Mouse (Mus musculus): ENCODE results near the gene Tns3. TPM values are rescaled to one million over a fixed set of nuclear protein-coding genes. Genes with fewer than 3 reads are reported as not detected.

The Tns3 gene
- total and polyA plus RNA-seq, 3 experiments, result not detected

DNA sequence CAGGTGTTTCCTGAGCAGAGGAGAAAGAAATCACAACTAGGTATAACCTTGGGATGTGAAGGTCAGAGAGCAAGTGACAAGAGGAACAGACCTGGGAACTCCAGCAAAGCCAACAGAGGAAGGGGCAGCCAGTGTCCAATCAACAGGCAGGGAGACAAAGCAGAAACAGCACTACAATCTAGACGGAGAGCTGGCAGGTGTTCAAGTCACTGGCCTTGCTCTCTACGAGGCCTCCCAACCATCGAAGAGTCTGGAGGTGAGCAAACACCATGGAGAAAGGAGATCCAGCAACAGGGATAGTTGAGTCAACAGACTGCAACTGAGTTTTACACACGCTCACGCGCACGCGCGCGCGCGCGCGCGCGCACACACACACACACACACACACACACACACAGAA is 24.6 kb downstream of the Tns3 start:
- H3K4me1 ChIP-seq (ENCODE audit: control insufficient read depth in 1 of 2, insufficient read depth in 2 of 2, low read length in 2 of 2), result no peaks in the 10 kb centered on the region
- TF ChIP-seq ZC3H11A (IDR thresholded peaks at IDR 0.05; ENCODE audit: low read depth, low read length) (no peak), SMC3 (IDR thresholded peaks at IDR 0.05; ENCODE audit: low read depth, low read length) (no peak), RCOR1 (IDR thresholded peaks at IDR 0.05; ENCODE audit: low read depth, low read length) (no peak), BHLHE40 (IDR thresholded peaks at IDR 0.05; ENCODE audit: borderline replicate concordance, low read depth, low read length) (no peak)

DNA sequence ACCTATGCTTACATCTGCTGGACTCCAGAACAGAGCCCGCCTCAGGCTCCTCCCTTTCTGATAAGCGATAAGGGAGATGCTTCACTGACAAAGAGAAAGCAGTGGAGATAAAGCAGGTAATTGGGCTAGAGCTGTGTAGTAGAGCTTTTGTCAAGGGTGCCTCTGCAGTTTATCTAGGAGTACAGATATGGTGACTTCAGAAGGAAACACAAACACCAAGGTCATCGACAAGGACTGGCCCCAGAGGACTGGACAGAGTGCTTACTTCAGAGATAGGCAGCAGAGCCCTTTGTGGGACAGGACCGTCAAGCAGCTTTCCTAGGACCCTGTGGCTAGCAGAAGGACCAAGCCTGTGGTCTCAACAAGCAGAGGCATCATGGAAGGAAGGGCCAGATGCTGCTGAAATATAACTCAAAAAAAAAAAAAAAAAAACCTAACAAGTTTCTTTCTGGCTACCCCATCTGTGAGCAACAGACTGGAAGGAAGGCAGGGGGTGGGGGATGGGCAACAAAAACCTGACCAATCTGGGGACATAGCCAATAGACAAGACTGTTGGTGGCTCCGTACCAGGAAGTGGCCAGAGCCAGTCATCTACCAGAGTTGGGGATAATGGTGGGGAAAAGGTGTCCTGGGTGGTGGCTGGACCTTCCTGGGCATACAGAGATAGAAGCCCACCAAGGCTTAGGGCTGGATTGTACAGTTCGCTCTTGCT is 25.2 kb downstream of the Tns3 start:
- H3K27ac ChIP-seq (ENCODE audit: control insufficient read depth, low read depth, low read length), result no peak overlapping the region
- no peak overlapping the region for H3K9ac ChIP-seq (ENCODE audit: control insufficient read depth, low read depth, low read length, poor library complexity, severe bottlenecking)
- no peak overlapping the region for H3K4me3 ChIP-seq (ENCODE audit: control insufficient read depth in 1 of 2, insufficient read depth in 1 of 2, low read depth in 2 of 2, low read length in 2 of 2)
- H3K27me3 ChIP-seq (ENCODE audit: control insufficient read depth in 1 of 2, insufficient read depth in 2 of 2, low read length in 2 of 2), result no peaks in the 10 kb centered on the region
- TF ChIP-seq KAT2A (conservative IDR thresholded peaks at IDR 0.05; ENCODE audit: low read depth, low read length) (no peak), ETS1 (IDR thresholded peaks at IDR 0.05; ENCODE audit: low read depth, low read length) (no peak), POLR2A (IDR thresholded peaks at IDR 0.05; ENCODE audit: control insufficient read depth in 1 of 2, insufficient read depth in 1 of 2, low read depth in 1 of 2, low read length in 2 of 2, poor library complexity in 1 of 2) (no peak), TCF12 (IDR thresholded peaks at IDR 0.05; ENCODE audit: low read depth, low read length) (no peak), NRF1 (IDR thresholded peaks at IDR 0.05; ENCODE audit: insufficient read depth, low read depth, low read length, poor library complexity, severe bottlenecking) (no peak), MXI1 (IDR thresholded peaks at IDR 0.05; ENCODE audit: low read depth, low read length) (no peak), ZNF384 (IDR thresholded peaks at IDR 0.05; ENCODE audit: low read depth, low read length) (no peak), E2F4 (IDR thresholded peaks at IDR 0.05; ENCODE audit: borderline replicate concordance, low read depth, low read length) (no peak), NELFE (IDR thresholded peaks at IDR 0.05; ENCODE audit: low read depth, low read length) (no peak), MYC (IDR thresholded peaks at IDR 0.05; ENCODE audit: low read depth, low read length) (no peak), EP300 (IDR thresholded peaks at IDR 0.05; ENCODE audit: low read depth in 1 of 2, low read length in 2 of 2) (no peak), SIN3A (IDR thresholded peaks at IDR 0.05; ENCODE audit: low read length) (no peak), POLR2AphosphoS2 (IDR thresholded peaks at IDR 0.05; ENCODE audit: low read length) (no peak), ELF1 (IDR thresholded peaks at IDR 0.05; ENCODE audit: low read depth, low read length) (no peak), TBP (IDR thresholded peaks at IDR 0.05; ENCODE audit: low read depth, low read length) (no peak)
- no peaks in the 10 kb centered on the region for H3K79me2 ChIP-seq (ENCODE audit: control insufficient read depth, insufficient read depth, low read length, poor library complexity)
- no peaks in the 10 kb centered on the region for H3K9me3 ChIP-seq (replicated peaks; ENCODE audit: insufficient read depth, low read length)
- no peaks in the 10 kb centered on the region for H3K36me3 ChIP-seq (ENCODE audit: control insufficient read depth in 1 of 2, insufficient read depth in 2 of 2, low read length in 2 of 2)
- no peak for DNase-seq (ENCODE audit: low read depth, low spot score)
- H3K4me1 ChIP-seq (ENCODE audit: control insufficient read depth in 1 of 2, insufficient read depth in 2 of 2, low read length in 2 of 2), result no peaks in the 10 kb centered on the region

More for the DNA sequence above, 24.6 kb downstream of the Tns3 start:
- Histone ChIP-seq H3K79me2 (ENCODE audit: control insufficient read depth, insufficient read depth, low read length, poor library complexity) (no peaks in the 10 kb centered on the region), H3K4me3 (ENCODE audit: control insufficient read depth in 1 of 2, insufficient read depth in 1 of 2, low read depth in 2 of 2, low read length in 2 of 2) (no peak overlapping the region), H3K27ac (ENCODE audit: control insufficient read depth, low read depth, low read length) (no peak overlapping the region), H3K9ac (ENCODE audit: control insufficient read depth, low read depth, low read length, poor library complexity, severe bottlenecking) (no peak overlapping the region), H3K9me3 (replicated peaks; ENCODE audit: insufficient read depth, low read length) (no peaks in the 10 kb centered on the region), H3K36me3 (ENCODE audit: control insufficient read depth in 1 of 2, insufficient read depth in 2 of 2, low read length in 2 of 2) (no peaks in the 10 kb centered on the region), H3K27me3 (ENCODE audit: control insufficient read depth in 1 of 2, insufficient read depth in 2 of 2, low read length in 2 of 2) (no peaks in the 10 kb centered on the region)
- no peak for DNase-seq (ENCODE audit: low read depth, low spot score)

All from MEL (cell line).